Mouse (Mus musculus): ENCODE results near the gene Xrcc6.

The Xrcc6 gene

DNA sequence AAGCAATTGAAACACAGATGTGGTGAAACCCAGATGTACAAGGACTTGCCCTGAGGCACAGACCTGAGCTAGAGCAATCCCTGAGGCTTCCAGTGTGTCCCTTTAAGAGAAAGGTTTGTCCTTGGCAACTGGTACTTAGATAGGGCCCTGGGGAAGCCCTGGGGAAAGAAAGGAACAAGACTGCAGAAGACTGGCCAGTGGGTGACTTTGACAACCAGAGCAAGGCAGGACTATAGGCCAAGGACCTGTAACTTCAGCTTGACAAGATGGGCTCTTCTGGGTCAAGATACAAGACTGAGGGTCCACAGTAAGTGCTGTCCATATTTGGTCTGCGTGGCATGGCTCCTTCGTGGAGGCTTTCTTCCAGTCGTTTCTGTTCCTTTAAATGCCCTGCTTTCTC, at the start of gene Xrcc6:
Xrcc6 (plus strand) TSS at position 190 of the 400 bp plus-strand sequence.
- DNase-seq (ENCODE audit: inconsistent ontology term): no peak

DNA sequence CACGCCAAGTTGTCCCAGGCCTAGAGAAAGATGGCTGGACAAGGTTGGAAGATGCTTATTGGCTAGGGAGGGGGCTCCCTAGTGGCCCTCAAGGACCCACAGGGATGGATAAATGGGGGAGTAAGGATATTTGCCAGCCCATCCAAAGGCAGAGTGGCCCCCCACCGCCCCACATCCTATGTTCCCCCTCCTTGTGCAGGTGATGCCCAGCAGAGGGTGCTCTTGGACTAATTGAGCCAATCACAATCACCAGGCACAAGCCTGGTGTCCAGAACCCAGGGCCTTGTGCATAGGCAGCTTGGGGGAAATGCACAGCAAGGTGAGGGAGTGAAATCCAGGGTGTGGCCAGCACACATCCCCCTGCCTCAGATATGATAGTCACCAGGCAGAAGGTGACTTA, 49.4 kb upstream of the Xrcc6 start:
- peak; percentile 47 for DNase-seq (ENCODE audit: inconsistent ontology term)

- no peak for DNase-seq (ENCODE audit: inconsistent ontology term)
Measured at GRCm38 (mm10) chr15:81939157-81939715, 48.4 kb upstream of the Xrcc6 start.

GRCm38 (mm10) chr15:81939774-81940173, 47.9 kb upstream of the Xrcc6 start:
- no peak for DNase-seq (ENCODE audit: inconsistent ontology term)

- no peak for DNase-seq (ENCODE audit: inconsistent ontology term)
Measured at GRCm38 (mm10) chr15:81940219-81940618, 47.4 kb upstream of the Xrcc6 start.

GRCm38 (mm10) chr15:81941010-81941409, 46.6 kb upstream of the Xrcc6 start:
- no peak for DNase-seq (ENCODE audit: inconsistent ontology term)

DNA sequence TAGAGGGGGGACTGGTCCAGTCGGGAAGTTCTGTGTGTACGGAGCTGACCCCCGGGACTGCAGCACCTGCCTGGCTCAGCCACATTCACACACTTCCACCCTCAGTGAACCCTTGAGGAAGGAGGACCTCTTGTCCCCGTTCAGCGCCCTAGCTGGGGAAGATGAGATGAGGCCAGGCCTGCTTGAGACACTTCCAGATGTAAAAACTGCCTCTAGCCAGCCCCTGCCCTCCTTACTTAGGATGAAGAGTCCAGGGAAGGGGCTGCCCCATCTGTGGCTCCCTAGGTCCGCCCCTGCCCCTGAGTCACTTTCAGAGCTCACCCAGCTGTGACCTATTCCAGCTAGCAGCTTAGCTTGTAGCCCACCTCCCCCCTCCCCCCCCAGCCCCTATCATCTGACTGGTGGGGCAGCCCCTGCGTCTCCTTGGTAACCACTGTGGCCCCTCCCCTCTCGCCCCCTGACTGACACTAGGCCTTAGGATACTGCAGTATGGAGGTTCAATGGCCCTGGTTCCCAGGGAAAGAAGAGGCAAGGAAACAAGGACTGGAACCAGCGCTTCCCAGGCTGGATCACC, 44.4 kb upstream of the Xrcc6 start:
- DNase-seq (ENCODE audit: inconsistent ontology term): no peak

DNA sequence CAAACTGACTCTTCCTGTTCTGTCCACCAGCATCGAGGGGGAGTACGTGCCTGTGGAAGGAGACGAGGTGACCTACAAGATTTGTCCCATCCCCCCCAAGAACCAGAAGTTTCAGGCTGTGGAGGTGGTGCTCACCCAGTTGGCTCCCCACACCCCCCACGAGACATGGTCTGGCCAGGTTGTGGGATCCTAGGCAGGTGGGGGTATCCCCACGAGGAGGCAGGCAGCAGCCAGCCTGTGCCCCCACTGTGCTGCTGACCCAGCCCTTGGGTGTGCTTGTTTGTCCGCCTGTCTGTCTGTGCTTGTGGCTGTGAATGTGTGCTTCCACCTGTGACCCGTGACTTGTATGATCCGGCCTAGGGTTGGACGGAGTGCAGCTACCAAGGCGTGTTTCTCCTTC, 38.6 kb upstream of the Xrcc6 start:
- no peak for DNase-seq (ENCODE audit: inconsistent ontology term)

DNA sequence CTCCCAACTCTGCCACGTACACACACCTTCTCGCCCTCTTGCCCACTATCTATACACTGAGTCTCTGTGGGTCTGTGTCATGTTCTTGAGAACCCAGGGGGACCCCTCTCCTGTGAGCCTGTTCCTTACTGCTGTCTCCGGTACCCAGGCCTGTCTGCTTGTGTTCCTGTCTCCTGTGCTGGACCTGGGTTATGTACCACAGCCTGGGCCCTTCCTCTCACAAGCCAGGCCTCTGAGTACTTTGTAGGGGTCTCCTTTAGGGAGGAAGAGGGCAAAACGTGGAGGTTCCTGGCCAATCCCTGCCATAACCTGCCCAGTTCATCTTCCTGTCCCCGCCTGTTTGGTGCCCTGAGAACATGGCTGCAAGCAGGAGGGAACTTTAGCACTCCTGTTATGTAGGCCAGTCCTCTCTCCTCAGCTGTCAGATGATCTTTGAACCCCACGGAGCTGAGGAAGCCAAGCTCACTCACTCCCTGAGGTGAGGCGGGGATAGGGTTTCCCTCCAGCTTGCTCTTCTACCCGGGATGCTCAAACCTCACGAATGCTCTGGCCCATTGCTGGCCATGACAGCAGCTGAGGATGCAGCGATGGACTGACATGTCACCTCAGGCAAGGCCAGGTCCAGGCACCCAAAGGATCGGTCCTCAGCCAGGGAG, 38.0 kb upstream of the Xrcc6 start:
- DNase-seq (ENCODE audit: inconsistent ontology term): no peak

- no peak for DNase-seq (ENCODE audit: inconsistent ontology term)
Measured at GRCm38 (mm10) chr15:81950716-81951115, 36.9 kb upstream of the Xrcc6 start.

DNA sequence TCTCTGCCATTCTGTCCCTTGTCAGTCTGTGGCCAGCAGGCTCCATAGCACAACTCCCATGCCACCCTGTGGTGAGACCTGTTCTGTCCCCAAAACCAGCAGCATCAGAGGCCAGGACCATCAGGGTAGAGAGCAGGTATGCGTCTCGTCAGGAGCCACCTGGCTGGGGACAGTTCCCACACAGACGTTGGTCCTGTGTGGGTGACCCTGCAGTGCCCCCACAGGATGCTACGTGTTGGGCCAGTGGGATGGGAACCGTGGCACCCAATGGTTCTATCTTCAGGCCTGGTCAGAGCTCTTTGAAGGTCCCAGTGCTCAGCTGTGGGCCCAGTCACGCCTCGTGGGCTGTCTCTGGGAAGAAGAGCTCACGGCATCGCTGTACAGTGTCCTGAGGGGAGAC, 36.5 kb upstream of the Xrcc6 start:
- no peak for DNase-seq (ENCODE audit: inconsistent ontology term)

DNA sequence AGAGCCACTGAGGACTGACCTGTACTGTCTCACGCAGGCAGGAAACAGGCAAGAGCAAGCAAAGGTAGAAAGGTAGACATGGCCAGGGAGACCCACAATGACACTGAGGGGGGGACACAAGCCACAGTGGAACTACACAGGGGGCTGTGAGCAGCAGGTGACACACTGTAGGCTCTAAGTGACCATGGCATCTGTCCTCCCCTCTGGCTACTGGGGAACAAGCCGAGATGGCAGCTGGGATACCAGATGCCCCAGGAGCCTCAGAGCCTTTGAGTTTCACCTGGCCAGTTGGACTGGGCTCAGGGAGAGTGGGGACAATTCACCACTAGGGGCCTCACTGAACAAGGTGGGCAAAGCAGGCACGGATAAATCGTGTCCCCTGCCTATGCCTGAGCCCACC, 35.3 kb upstream of the Xrcc6 start:
- DNase-seq (ENCODE audit: inconsistent ontology term): no peak

- DNase-seq (ENCODE audit: inconsistent ontology term): no peak
Measured at GRCm38 (mm10) chr15:81954151-81954583, 33.5 kb upstream of the Xrcc6 start.

GRCm38 (mm10) chr15:81954716-81955115, 32.9 kb upstream of the Xrcc6 start:
- no peak for DNase-seq (ENCODE audit: inconsistent ontology term)

DNA sequence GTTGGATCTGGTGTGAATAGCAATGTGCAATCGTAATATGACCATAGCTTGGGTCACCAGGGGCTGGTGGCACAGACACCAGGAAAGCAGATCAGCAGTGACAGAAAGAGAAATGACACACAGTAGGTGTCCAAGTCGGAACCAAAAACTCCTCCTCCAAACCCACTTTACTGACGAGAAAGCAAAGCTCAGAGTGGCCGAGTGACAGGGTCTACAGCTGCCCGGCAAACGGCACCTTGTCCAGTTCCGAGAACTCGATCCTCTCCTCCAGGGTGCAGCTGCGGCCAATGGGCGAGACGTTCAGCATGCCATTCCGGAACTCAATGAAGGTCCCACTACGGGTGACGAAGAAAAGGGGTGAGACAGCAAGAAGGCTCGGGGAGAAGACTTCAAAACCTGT, 32.2 kb upstream of the Xrcc6 start:
- no peak for DNase-seq (ENCODE audit: inconsistent ontology term)

DNA sequence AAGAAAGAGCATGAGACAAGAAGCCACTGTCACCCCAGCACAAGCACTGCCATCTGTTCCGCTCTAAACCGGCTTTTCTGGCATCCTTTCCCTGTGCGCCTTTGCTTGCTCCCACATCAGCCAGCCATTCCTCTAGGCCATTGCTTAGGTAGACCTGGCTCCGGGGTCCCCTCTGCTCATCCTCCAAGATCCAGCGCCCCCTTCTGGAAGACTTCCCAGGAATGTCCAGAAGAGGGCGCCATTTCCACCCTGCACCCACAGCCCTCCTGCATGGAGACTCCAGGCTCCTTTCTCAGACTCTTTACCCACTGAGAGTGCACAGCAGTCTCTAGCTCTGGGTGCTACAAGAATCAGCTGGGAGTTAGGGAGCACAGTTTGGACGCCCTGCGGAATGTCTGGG, 31.2 kb upstream of the Xrcc6 start:
- peak; percentile 53 for DNase-seq (ENCODE audit: inconsistent ontology term)

GRCm38 (mm10) chr15:81957598-81957997, 30.0 kb upstream of the Xrcc6 start:
- no peak for DNase-seq (ENCODE audit: inconsistent ontology term)

- DNase-seq (ENCODE audit: inconsistent ontology term): no peak
Measured at GRCm38 (mm10) chr15:81958906-81959305, 28.7 kb upstream of the Xrcc6 start.

GRCm38 (mm10) chr15:81960171-81961077, 27.2 kb upstream of the Xrcc6 start, which contains the start of gene Pmm1:
Gene Pmm1 (minus strand): TSS chr15:81960930.
- DNase-seq (ENCODE audit: inconsistent ontology term): peak; percentile 99

DNA sequence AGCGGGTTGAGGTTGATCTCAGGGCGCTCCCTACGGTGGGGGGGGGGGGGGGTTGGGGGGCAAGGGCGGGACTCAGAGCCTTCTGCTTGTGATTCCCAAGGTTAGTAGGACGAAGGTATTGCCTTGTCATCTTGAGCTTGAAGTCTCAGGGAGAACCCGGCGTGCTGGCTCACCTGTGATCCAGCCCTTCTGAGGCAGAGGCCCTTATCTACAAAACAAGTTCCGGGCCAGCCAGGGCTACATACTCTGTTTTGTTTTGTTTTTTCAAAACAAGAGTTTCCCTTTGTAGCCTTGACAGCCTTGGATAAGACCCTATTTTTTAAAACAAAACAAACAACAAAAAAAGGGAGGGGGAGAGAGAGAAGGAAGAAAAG, 26.6 kb upstream of the Xrcc6 start:
- DNase-seq (ENCODE audit: inconsistent ontology term): no peak

- no peak for DNase-seq (ENCODE audit: inconsistent ontology term)
Measured at GRCm38 (mm10) chr15:81964262-81964661, 23.4 kb upstream of the Xrcc6 start.

GRCm38 (mm10) chr15:81964980-81965545, 22.6 kb upstream of the Xrcc6 start:
- no peak for DNase-seq (ENCODE audit: inconsistent ontology term)

Data from Muller cell, postnatal 12 days (primary cell).